Mouse (Mus musculus) B cell, adult 2 months (primary cell): ENCODE data around the gene Gdpd1.

Experiments used
- DNase-seq, 2 experiments: peaks; one replicate each; pipeline ENCODE4 v3.0.0; 2022

The Gdpd1 gene

DNA sequence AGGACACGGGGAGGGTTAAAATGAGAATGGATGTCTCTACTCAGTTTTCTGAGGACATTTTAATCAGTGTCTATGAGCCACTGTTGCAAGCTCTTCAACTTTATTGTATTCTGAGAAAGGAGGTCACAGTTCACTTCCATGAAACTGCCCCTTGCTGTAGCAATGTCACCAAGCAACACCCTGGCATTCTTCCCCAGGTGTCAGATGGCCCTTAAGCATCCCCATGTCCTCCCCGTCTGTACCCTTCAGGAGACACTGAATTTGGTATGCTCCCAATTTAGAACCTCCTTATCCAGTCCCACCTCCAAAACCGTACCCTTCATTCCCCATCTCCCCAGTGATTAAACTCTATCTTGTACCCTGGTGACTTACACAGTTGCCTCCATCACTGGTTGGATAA lies 88.9 kb downstream of the Gdpd1 start:
- DNase-seq, result no peak
